7 mouse cellular contexts compared by ENCODE assay signal in the genomic region with DNA sequence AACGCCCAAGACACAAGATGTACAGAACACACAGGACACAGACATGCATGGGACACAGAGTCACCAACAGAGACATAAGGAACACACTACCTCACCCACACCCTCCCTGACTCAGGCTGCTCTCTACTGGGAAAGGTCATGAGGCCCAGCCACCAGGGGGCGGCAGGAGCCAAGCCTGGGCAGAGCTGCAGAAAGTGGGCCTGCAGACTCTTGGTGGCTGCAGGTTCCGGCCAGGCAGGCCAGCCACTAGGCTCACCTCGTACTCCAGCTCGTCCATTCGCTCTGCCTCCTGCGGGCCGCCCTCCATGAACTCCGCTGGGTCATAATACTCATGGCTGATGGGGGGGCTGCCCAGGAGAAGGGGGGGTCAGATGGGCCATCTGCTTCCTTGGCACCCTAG. TPM values are rescaled to one million over a fixed set of nuclear protein-coding genes. Genes with fewer than 3 reads are reported as not detected.
A peak's percentile ranks its signal among the peaks of the same experiment; 100 is the strongest.
DNase-seq lines count a peak whose midpoint lies in the region; ATAC-seq and TF ChIP-seq lines count a peak whose summit lies in the region.

No protein-coding gene starts in this region.

- TF ChIP-seq POLR2A in cerebellum, adult 2 months (IDR thresholded peaks at IDR 0.05; ENCODE audit: borderline replicate concordance, insufficient read depth, low read length), result no peak

- intact Hi-C loops in left cerebral cortex, postnatal 25 days (cut with DNase I), result loop anchor here (2.0 to 10.0 kb wide), 3 partner anchors 96 to 146 kb away; a partner anchor contains a TSS

- H3K9ac ChIP-seq in forebrain, postnatal 0 days, result no peak overlapping the region
- no peak overlapping the region for H3K9ac ChIP-seq in hindbrain, embryonic 13.5 days

- no peaks in the 10 kb centered on the region for H3K9me3 ChIP-seq in forebrain, postnatal 0 days (ENCODE audit: low read length)
- no peaks in the 10 kb centered on the region for H3K9me3 ChIP-seq in hindbrain, embryonic 13.5 days

- DNase-seq in WW6 (ENCODE audit: low read depth, low spot score), result peak; percentile 39
- DNase-seq in cerebellum, adult 2 months, result peak; percentile 83 to 87
- DNase-seq in forebrain, postnatal 0 days, result peak; percentile 35
- peak; percentile 40 to 57 for DNase-seq in left cerebral cortex, postnatal 25 days (ENCODE audit: low spot score in 2 of 2)
- peak; percentile 60 for DNase-seq in mesoderm, embryonic 11.5 days (ENCODE audit: low read depth, low spot score)
- peak; percentile 55 for DNase-seq in skeletal muscle tissue, adult 2 months (ENCODE audit: low read depth, low spot score)

- H3K27me3 ChIP-seq in cerebellum, adult 2 months (ENCODE audit: control insufficient read depth, insufficient read depth, low read length), result no peaks in the 10 kb centered on the region
- no peaks in the 10 kb centered on the region for H3K27me3 ChIP-seq in forebrain, postnatal 0 days (ENCODE audit: insufficient read depth, low read length)
- no peaks in the 10 kb centered on the region for H3K27me3 ChIP-seq in hindbrain, embryonic 13.5 days

- peaks cover 16% of the 10 kb centered on the region; the same call in 1 of the 2 replicates for H3K36me3 ChIP-seq in forebrain, postnatal 0 days (ENCODE audit: insufficient read depth)
- H3K36me3 ChIP-seq in hindbrain, embryonic 13.5 days, result peaks cover 21% of the 10 kb centered on the region

- WGBS in cerebellum, adult 2 months, result 8% methylated on average over 9 of the region's 9 CpGs
- WGBS in forebrain, postnatal 0 days, result 45% methylated on average over 9 of the region's 9 CpGs
- 43% methylated on average over 9 of the region's 9 CpGs for WGBS in hindbrain, embryonic 13.5 days

- ATAC-seq in forebrain, postnatal 0 days, result peak; percentile 78
- ATAC-seq in hindbrain, embryonic 13.5 days (ENCODE audit: low FRiP score), result 0 out of 2 replicates have a peak, but pooled peaks have one; percentile 47

- H3K4me2 ChIP-seq in forebrain, postnatal 0 days (ENCODE audit: low read depth), result no peak overlapping the region
- no peak overlapping the region for H3K4me2 ChIP-seq in hindbrain, embryonic 13.5 days

- H3K27ac ChIP-seq in cerebellum, adult 2 months (ENCODE audit: insufficient read depth, low read length), result peak overlapping the region; percentile 89
- no peak overlapping the region for H3K27ac ChIP-seq in forebrain, postnatal 0 days (ENCODE audit: low read depth, low read length)
- no peak overlapping the region for H3K27ac ChIP-seq in hindbrain, embryonic 13.5 days

- no peak overlapping the region for H3K4me3 ChIP-seq in cerebellum, adult 2 months (replicated peaks; ENCODE audit: insufficient read depth, low read depth, low read length)
- H3K4me3 ChIP-seq in forebrain, postnatal 0 days (ENCODE audit: low read depth, low read length), result no peak overlapping the region
- no peak overlapping the region for H3K4me3 ChIP-seq in hindbrain, embryonic 13.5 days

- TF ChIP-seq CTCF in cerebellum, adult 2 months (IDR thresholded peaks at IDR 0.05; ENCODE audit: borderline replicate concordance, insufficient read depth, low read depth, low read length), result peak; percentile 78
- TF ChIP-seq CTCF in forebrain, postnatal 0 days (IDR thresholded peaks at IDR 0.05; ENCODE audit: low read depth), result peak; percentile 71

- peaks cover 21% of the 10 kb centered on the region for H3K4me1 ChIP-seq in cerebellum, adult 2 months (ENCODE audit: control insufficient read depth, insufficient read depth, low read length)
- H3K4me1 ChIP-seq in forebrain, postnatal 0 days (ENCODE audit: insufficient read depth), result no peaks in the 10 kb centered on the region
- no peaks in the 10 kb centered on the region for H3K4me1 ChIP-seq in hindbrain, embryonic 13.5 days (replicated peaks)

RNA-seq across cellular contexts. Expression of a gene that starts 11.7 kb away (rescaled TPM):
- polyA plus RNA-seq in cerebellum, adult 2 months (2012; rRNA removed), result 161 and 176 TPM in 2 replicates
- total RNA-seq in forebrain, postnatal 0 days (2014; rRNA removed), result 107 and 169 TPM in 2 replicates
- polyA plus RNA-seq in forebrain, postnatal 0 days (2015; fragmentation: Nextera tagmentation; extraction: Ambion mirVana), result 167 and 186 TPM in 2 replicates
- 147 and 149 TPM in 2 replicates for polyA plus RNA-seq in hindbrain, embryonic 13.5 days (2015; fragmentation: Nextera tagmentation; extraction: Ambion mirVana)
- 10 to 100 TPM; 94.6 to 99.7 TPM for total RNA-seq in left cerebral cortex, postnatal 25 days (2021)

RNA-seq across cellular contexts. Expression of a gene that starts 11.8 kb away (rescaled TPM):
- 811 and 886 TPM in 2 replicates for polyA plus RNA-seq in cerebellum, adult 2 months (2012; rRNA removed)
- total RNA-seq in forebrain, postnatal 0 days (2014; rRNA removed), result 177 and 186 TPM in 2 replicates
- 208 and 213 TPM in 2 replicates for polyA plus RNA-seq in forebrain, postnatal 0 days (2015; fragmentation: Nextera tagmentation; extraction: Ambion mirVana)
- 223 and 228 TPM in 2 replicates for polyA plus RNA-seq in hindbrain, embryonic 13.5 days (2015; fragmentation: Nextera tagmentation; extraction: Ambion mirVana)
- 100 to 1,000 TPM; 182 to 187 TPM for total RNA-seq in left cerebral cortex, postnatal 25 days (2021)

RNA-seq across cellular contexts. Expression of a gene that starts 24.3 kb away (rescaled TPM):
- polyA plus RNA-seq in cerebellum, adult 2 months (2012; rRNA removed), result 14.2 and 17.3 TPM in 2 replicates
- 0.14 and 0.62 TPM in 2 replicates for total RNA-seq in forebrain, postnatal 0 days (2014; rRNA removed)
- 0.91 and 0.99 TPM in 2 replicates for polyA plus RNA-seq in forebrain, postnatal 0 days (2015; fragmentation: Nextera tagmentation; extraction: Ambion mirVana)
- polyA plus RNA-seq in hindbrain, embryonic 13.5 days (2015; fragmentation: Nextera tagmentation; extraction: Ambion mirVana), result 1.7 and 2.2 TPM in 2 replicates
- total RNA-seq in left cerebral cortex, postnatal 25 days (2021), result 1 to 10 TPM; 4.6 to 9.4 TPM

RNA-seq across cellular contexts. Expression of a gene that starts 26.3 kb away (rescaled TPM):
- 54.6 and 56.6 TPM in 2 replicates for polyA plus RNA-seq in cerebellum, adult 2 months (2012; rRNA removed)
- 239 and 252 TPM in 2 replicates for total RNA-seq in forebrain, postnatal 0 days (2014; rRNA removed)
- polyA plus RNA-seq in forebrain, postnatal 0 days (2015; fragmentation: Nextera tagmentation; extraction: Ambion mirVana), result 3.4 and 4.0 TPM in 2 replicates
- 3.7 and 4.1 TPM in 2 replicates for polyA plus RNA-seq in hindbrain, embryonic 13.5 days (2015; fragmentation: Nextera tagmentation; extraction: Ambion mirVana)
- total RNA-seq in left cerebral cortex, postnatal 25 days (2021), result 100 to 1,000 TPM; 119 to 125 TPM

RNA-seq across cellular contexts. Expression of a gene that starts 41.6 kb away (rescaled TPM):
- 27.7 and 32.5 TPM in 2 replicates for polyA plus RNA-seq in cerebellum, adult 2 months (2012; rRNA removed)
- 0.62 and 1.6 TPM in 2 replicates for total RNA-seq in forebrain, postnatal 0 days (2014; rRNA removed)
- polyA plus RNA-seq in forebrain, postnatal 0 days (2015; fragmentation: Nextera tagmentation; extraction: Ambion mirVana), result 0.29 and 0.45 TPM in 2 replicates
- 0.26 and 0.29 TPM in 2 replicates for polyA plus RNA-seq in hindbrain, embryonic 13.5 days (2015; fragmentation: Nextera tagmentation; extraction: Ambion mirVana)
- total RNA-seq in left cerebral cortex, postnatal 25 days (2021), result 10 to 100 TPM in 1 of 2 experiments, 1 to 10 TPM in 1; 8.7 to 10.0 TPM

Comparison
In these comparisons a context has a peak if more than half of its experiments do, and no peak if none do; other contexts are left out.
1. DNase-seq: peak in every context shown above with its lines; median percentile 85 in cerebellum, adult 2 months; 60 in mesoderm, embryonic 11.5 days; 55 in skeletal muscle tissue, adult 2 months; 48 in left cerebral cortex, postnatal 25 days; 39 in WW6; 35 in forebrain, postnatal 0 days.